Mouse (Mus musculus): Measurements from ENCODE around the gene Fam160a1.

The Fam160a1 gene

DNA sequence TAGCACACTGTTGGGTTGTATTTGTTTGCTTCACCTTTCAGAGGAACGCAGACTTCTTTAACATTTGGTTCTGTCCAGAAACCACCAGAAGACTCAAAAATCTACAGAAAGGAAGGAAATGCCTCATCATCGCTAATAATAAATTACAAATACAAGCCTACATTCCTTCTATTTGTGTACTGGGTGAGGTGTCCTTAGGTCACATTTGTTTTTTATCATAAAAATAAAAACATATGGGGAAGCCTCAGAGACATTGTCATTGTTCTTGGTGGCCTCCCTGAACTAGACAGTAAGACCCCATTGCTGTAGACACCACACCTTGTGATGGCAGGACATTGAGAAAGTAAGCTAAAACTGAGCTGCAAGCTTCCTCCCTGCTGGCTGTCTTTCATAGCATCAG lies at the start of gene Fam160a1:
Gene Fam160a1 (minus strand): TSS at position 101 of the 400 bp plus-strand sequence.
- DNase-seq, result no peak

DNA sequence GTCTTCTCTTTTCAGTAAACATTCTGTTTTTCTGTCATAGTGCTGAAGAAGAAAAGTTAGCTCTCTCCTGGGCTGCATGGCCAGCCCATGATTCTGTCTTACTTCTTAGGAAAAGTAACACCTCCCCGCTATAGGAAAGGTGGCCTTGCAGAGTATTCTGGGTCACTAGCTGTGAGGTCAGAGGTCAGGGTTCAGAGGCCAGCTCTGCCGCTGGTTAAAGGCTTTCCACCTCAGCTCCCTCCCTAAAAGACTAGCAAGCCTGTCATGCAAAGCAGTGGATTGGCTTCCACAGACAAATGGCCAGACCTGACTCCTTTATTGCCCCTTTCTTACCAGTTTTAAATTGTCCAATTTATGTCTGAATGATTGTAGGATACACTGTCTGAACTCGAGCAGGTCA lies 46.9 kb upstream of the Fam160a1 start:
- no peak for DNase-seq

DNA sequence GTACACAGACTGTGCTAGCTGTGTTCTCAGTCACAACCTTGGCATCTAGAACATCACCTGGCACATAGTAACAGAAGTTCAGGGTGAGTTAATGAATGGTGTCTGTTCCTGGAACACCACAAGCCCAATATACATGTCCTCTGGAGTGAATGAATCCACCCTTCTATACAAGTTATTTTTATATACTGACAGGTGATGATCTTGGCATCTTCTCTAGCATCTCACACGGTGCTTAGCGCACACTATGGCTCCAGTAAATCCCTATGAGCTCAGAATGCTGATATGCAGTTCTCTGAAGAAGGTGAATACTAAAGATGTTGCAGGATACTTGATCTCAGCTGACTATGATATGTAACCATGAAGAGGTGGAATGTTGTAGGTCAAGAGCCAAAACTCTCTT lies 45.8 kb upstream of the Fam160a1 start:
- no peak for DNase-seq

GRCm38 (mm10) chr3:85860996-85861395 lies 43.9 kb upstream of the Fam160a1 start:
- DNase-seq, result no peak

GRCm38 (mm10) chr3:85859311-85859710 lies 42.2 kb upstream of the Fam160a1 start:
- DNase-seq, result no peak

- DNase-seq, result peak; percentile 13
These were observed 41.3 kb upstream of the Fam160a1 start for GRCm38 (mm10) chr3:85858140-85859135.

DNA sequence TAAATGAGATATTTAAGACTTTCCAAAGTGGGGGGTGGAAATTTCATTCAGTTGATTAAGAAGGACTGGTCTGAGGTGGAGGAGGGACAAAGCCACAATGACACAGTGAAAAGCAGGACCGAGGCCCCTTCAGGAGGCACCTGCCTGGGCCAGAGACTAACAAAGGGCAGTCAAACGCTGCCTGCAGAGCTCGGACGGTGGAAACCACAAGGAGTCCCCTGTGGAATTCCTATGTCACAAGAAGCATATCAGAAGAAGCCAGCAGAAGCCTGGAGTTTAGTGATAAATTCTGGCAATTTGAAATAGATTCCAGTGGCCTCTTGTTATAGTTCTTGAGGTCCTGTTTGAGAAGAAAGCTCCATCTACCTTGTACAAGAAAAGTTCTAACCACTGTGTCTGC lies 40.0 kb upstream of the Fam160a1 start:
- DNase-seq, result no peak

DNA sequence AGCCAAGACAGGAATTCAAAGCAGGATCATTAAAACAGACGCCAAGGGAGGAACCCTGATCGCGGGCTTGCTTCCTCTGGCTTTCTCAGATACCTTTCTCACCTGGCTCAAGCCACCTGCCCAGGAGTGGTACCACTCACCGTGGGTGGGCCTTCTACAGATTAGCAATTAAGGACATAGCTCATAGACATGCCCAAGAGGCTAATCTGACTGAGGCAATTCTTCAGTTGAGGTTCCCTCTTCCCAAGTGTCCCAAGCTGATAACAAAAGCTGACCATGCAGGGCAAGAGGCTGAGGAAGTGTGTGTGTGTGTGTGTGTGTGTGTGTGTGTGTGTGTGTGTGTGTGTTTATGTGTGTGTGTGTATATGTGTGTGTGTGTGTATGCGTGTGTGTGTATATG lies 38.9 kb upstream of the Fam160a1 start:
- DNase-seq, result no peak

DNA sequence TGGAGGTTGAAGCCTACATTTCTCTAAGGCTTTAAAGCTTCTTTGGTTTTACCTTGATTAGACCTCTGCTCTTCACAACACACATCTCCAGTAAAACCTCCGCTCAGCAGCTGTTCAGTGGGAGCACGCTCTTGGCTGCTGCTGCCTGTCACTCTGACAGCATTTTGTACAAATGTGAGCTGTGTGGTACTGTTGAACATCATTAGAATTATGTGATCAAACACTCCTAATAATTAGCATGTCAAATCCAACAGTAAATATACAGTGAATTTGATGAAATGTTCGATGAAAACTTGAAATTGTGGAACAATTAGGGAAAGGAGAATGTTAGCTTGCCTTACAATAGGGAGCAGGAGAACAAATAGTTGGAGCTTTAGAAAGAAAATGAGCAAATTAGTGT lies 38.0 kb upstream of the Fam160a1 start:
- no peak for DNase-seq

DNA sequence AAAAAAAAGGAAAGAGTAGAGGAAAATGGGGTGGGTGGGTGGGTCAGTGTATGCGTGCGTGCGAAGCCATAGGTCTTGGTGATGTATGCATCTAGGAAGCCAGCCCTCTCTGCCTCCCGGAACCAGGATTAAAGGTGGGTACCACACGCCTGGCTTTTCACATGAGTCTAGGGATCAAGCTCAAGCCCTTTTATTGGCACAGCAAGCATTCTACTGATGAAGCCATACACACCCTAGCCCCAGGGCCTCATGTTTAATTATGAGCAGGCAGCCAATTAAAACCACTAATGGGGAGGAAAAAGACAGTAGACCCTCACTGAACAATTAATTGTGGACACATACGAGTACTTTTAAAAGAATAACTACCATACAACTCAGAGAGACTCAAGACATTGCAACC lies 37.1 kb upstream of the Fam160a1 start:
- DNase-seq, result no peak

GRCm38 (mm10) chr3:85853715-85854114 lies 36.6 kb upstream of the Fam160a1 start:
- no peak for DNase-seq

GRCm38 (mm10) chr3:85850079-85850478 lies 33.0 kb upstream of the Fam160a1 start:
- DNase-seq, result no peak

- DNase-seq, result no peak
These were observed 29.2 kb upstream of the Fam160a1 start for GRCm38 (mm10) chr3:85846316-85846715.

DNA sequence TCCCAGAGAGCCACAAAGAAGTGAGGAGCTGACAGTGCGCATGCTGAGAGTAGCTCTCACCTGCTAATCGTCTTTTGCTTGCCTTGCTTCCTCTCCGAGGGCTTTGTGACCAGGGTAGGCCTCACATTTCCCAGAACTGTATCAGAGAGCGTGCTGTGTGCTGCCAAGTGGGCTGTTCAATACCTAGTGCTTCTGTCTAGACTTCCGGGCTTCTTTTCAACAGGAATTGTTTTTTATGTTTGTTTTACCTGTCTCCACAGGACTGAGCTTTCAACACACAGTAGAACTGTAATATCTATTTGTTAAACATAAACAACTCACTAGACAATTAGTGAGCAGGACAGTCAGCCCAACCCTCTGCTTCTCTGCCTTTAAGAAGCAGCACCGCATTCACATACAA lies 28.2 kb upstream of the Fam160a1 start:
- no peak for DNase-seq

DNA sequence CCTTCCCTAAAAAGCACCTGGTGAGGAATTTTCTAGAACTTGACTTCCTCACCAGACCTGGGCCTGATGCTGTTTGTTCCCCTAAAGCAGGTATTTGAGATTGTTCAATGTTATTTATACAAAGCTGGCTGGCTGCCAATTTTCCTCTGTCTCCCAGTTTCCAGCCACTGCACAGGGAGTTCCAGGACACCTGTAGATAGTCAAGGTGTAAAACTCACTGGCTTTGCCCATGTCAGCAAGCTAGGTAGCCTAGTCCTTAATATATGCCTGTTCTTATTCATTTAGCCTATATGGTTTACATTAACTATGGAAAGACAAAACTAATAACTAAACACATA lies 25.8 kb upstream of the Fam160a1 start:
- no peak for DNase-seq

- DNase-seq, result peak; percentile 18
These were observed 25.2 kb upstream of the Fam160a1 start for GRCm38 (mm10) chr3:85842177-85842880.

- peak; percentile 27 for DNase-seq
These were observed 24.5 kb upstream of the Fam160a1 start for GRCm38 (mm10) chr3:85841454-85842176.

GRCm38 (mm10) chr3:85833627-85834026 lies 16.5 kb upstream of the Fam160a1 start:
- DNase-seq, result no peak

- DNase-seq, result peak; percentile 19
These were observed 15.5 kb upstream of the Fam160a1 start for GRCm38 (mm10) chr3:85832490-85833155.

- DNase-seq, result no peak
These were observed 14.7 kb upstream of the Fam160a1 start for GRCm38 (mm10) chr3:85831785-85832184.

DNA sequence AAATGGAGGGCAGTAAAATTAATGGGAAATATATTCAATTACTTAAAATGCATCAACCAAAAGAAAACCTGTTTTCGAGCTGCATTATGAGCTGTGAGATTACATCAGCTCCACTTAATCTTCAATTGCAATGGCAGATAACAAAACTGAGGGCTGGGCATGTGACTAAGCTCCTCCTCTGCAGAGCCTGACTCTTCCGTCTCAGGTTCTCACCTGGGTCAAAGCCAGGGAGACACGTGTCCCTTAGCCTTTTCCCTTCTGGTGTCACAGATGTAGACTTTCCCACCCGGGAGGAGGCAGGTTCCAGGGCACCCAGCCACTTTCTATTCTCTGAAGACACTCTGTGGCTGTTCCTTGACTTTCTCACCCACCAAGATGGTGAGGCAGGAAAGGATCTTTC lies 12.0 kb upstream of the Fam160a1 start:
- DNase-seq, result no peak

DNA sequence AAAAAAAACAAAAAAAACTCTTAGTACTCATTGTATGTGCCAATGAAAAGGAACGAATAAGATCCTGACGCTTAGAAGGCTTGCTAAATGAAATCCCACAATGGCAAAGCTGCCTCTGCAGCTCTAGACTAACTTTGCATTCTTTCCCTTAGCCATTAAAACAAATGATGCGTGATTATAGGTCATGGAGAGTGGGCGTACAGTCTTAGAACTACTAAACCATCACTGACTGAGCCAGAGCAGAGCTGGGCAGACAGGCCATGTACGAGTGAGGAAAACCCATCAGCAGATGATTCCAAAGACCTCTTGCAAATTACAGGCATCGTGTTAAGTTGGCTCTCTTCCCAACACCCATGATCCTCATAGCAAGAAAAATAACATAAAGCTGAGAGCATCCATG lies 10.7 kb upstream of the Fam160a1 start:
- DNase-seq, result no peak

GRCm38 (mm10) chr3:85827283-85827682 lies 10.2 kb upstream of the Fam160a1 start:
- no peak for DNase-seq

Data from embryo, embryonic 11 days (tissue).